Mouse (Mus musculus): ENCODE measurements around the gene Ltb4r1.

DNA sequence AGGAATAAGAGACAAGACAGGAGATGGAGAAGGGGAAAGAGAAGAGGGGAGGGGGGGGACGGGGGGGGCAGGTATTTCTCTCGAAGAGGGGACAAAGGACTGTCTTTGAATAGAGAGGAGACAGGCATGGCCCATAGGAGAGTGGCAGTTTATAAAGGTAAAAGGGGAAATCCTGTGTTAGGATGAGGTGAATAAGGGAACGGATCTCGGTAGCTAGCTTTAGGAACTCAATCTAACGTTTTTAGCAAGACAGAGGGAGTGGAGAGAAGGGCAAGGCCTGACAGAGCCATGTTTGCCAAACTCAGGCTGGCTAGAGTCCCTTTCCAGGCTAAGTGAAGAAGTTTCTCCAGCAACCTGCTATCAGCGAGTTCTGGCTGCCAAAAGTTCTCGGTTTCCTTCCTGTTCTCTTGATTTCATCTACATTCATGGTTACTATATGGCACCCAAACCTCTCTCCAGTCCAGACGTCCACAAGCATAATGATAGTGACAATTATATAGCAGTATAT, 43.3 kb upstream of the Ltb4r1 start:
- TF ChIP-seq CTCF (conservative IDR thresholded peaks at IDR 0.05; ENCODE audit: low read length) (no peak), NANOG (IDR thresholded peaks at IDR 0.05; ENCODE audit: borderline replicate concordance, low read length) (no peak)
